Mouse (Mus musculus): ENCODE data around the gene Ccdc50. TPM values are rescaled to one million over a fixed set of nuclear protein-coding genes. Genes with fewer than 3 reads are reported as not detected.

The Ccdc50 gene
- polyA plus RNA-seq, 1 experiment: 72.6 TPM

DNA sequence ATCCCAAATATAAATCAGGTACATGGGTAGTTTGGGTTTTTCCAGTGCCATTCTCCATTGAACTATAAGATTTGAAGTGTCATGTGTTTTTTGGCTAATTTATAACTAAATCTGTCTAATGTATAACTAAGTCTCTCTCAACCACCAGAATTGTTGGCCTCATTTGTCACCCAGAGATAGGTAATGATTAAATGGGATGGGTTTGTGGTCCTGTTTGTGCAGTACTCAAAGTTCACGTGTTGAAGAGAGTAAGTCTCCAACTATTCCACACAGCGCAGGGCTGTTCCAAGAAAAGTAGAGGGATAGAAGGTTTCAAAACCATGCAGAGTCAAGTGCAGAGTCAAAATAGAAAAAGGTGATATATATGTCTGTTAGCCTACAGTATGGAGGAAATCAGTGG is 13.4 kb upstream of the Ccdc50 start:
- no peaks in the 10 kb centered on the region for H3K4me1 ChIP-seq (ENCODE audit: control insufficient read depth, insufficient read depth, low read length)
- no peak overlapping the region for H3K4me3 ChIP-seq (ENCODE audit: insufficient read depth, low read length)
- H3K27ac ChIP-seq (ENCODE audit: insufficient read depth, low read length): no peak overlapping the region
- no peak for TF ChIP-seq CTCF (IDR thresholded peaks at IDR 0.05; ENCODE audit: borderline replicate concordance, insufficient read depth, low read length)
- no peak for TF ChIP-seq POLR2A (IDR thresholded peaks at IDR 0.05; ENCODE audit: low read depth, low read length)

DNA sequence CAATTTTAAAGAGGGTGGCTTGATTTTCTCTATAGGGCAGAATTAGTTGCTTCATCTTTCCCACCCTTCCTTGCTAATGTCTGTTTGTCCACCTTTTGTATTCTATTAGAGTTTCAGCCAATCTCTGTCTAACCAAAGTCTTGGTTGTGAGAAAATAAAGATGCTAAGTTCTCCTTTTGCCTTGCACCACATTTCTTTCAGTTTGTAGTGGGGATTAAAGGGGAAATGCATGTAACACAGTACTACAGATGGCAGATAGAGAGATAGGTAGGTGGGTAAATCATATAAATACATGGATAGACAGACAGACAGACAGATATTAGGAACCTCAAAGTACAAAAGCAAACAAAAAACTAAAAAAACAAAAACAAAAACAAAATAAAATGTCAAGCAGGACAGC is 12.1 kb upstream of the Ccdc50 start:
- Histone ChIP-seq H3K4me1 (ENCODE audit: control insufficient read depth, insufficient read depth, low read length) (no peaks in the 10 kb centered on the region), H3K4me3 (ENCODE audit: insufficient read depth, low read length) (no peak overlapping the region), H3K27ac (ENCODE audit: insufficient read depth, low read length) (no peak overlapping the region)
- TF ChIP-seq CTCF (IDR thresholded peaks at IDR 0.05; ENCODE audit: borderline replicate concordance, insufficient read depth, low read length) (no peak), POLR2A (IDR thresholded peaks at IDR 0.05; ENCODE audit: low read depth, low read length) (no peak)

DNA sequence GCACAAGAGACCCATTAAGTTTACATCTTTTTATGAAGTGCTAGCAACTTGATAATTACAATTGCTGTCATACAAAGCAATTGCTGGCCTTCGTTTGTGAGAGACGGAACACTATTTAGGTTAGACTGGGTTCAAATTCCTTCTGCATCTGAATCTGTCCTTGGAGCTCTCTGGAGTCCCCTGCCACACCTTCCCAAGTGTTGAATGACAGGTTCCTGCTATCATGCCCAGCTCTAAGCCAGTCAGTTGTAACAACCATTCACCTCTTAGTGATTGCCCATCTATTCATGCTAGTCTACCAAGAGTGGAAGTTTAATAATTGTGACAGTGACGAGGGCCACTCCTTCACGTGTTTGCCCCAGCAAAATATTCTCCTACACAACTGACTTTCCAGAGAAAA is 6.5 kb upstream of the Ccdc50 start:
- no peak for TF ChIP-seq CTCF (IDR thresholded peaks at IDR 0.05; ENCODE audit: borderline replicate concordance, insufficient read depth, low read length)
- TF ChIP-seq POLR2A (IDR thresholded peaks at IDR 0.05; ENCODE audit: low read depth, low read length): no peak
- H3K4me1 ChIP-seq (ENCODE audit: control insufficient read depth, insufficient read depth, low read length): no peaks in the 10 kb centered on the region; the same call in 1 of the 2 replicates
- no peak overlapping the region for H3K27ac ChIP-seq (ENCODE audit: insufficient read depth, low read length)
- no peak overlapping the region for H3K4me3 ChIP-seq (ENCODE audit: insufficient read depth, low read length)

DNA sequence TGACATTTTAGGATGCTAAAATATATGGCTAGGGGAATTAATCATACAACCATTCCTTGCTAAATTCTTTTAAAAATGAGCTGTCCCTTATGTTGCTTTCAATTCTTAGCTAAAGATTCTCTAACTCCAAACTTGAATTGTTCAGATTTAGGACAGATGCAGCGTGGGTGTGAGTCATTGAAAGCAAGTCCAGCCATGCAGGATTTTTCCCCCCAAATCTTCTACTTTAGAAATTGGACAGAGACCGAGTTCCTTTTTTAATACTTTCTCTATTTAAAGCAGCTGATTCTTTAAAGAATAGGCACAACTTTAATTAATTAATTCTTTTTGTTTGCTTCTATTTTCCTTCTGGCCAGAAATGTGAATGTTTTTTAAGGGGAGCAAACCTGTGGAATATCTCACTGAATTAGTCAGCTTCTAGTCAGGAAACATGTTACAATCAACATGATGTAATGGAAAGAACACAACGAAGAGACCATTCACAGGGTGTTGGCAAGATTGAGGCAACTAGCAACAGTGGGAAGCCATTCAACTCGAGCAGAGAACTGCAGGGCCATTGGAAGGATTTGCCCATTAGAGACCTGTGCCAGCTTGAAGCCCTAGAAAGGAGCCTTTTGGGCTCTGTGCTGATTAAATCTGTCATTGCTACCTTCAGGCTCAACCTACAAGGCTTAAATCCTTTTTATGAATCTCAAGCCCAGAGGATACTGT is 3.6 kb upstream of the Ccdc50 start:
- no peak overlapping the region for H3K4me3 ChIP-seq (ENCODE audit: insufficient read depth, low read length)
- peaks cover 7% of the 10 kb centered on the region for H3K4me1 ChIP-seq (ENCODE audit: control insufficient read depth, insufficient read depth, low read length)
- H3K27ac ChIP-seq (ENCODE audit: insufficient read depth, low read length): no peak overlapping the region; the same call in 1 of the 2 replicates
- TF ChIP-seq POLR2A (IDR thresholded peaks at IDR 0.05; ENCODE audit: low read depth, low read length) (no peak), CTCF (IDR thresholded peaks at IDR 0.05; ENCODE audit: borderline replicate concordance, insufficient read depth, low read length) (no peak)

DNA sequence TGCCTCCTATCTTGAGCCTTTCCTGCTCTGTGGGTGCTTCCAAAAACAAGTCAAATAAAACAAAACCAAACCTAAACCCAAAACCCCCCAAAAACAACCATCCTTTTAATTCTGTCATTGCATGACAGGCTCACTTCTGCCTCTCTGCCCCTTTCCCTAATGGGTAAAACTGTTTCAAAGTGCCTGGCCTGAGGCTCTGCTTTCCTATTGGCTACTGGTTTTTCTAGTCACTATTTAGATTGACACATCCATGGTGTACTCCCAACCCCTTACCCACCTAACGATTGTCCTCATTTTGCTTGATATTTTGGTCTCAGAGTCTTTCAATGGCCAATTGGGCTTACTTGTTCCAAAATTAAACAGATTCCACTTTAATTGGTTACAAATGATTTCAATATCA is 3.0 kb upstream of the Ccdc50 start:
- H3K27ac ChIP-seq (ENCODE audit: insufficient read depth, low read length): no peak overlapping the region; the same call in 1 of the 2 replicates
- peaks cover 7% of the 10 kb centered on the region for H3K4me1 ChIP-seq (ENCODE audit: control insufficient read depth, insufficient read depth, low read length)
- TF ChIP-seq CTCF (IDR thresholded peaks at IDR 0.05; ENCODE audit: borderline replicate concordance, insufficient read depth, low read length): no peak
- no peak for TF ChIP-seq POLR2A (IDR thresholded peaks at IDR 0.05; ENCODE audit: low read depth, low read length)
- H3K4me3 ChIP-seq (ENCODE audit: insufficient read depth, low read length): no peak overlapping the region

DNA sequence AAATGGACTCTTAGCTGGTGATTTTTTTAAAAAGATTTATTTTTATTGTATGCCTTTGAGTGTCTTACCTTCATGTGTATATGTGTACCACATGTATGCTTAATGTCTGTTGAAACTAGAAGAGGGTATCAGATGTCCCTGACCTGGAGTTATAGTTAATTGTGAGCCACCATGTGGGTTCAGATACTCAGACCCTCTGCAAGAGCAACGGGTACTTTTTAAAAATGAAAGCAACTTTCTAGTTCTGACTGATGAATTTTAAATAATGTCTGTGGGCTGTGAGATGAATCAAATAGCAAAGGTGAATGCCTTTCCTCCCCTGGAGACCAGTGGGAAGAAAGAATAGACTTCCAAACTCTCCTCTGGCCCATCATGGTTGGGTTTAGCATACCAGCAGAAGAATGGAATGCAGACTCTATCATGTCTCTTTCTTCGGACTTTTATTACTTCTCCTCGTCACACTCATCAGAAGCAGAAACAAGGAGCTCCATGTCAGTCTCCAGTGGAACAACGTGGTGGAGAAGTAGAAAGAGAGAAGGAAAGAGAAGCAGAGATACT is 1.7 kb upstream of the Ccdc50 start:
- Histone ChIP-seq H3K4me3 (ENCODE audit: insufficient read depth, low read length) (no peak overlapping the region), H3K4me1 (ENCODE audit: control insufficient read depth, insufficient read depth, low read length) (peaks cover 7% of the 10 kb centered on the region), H3K27ac (ENCODE audit: insufficient read depth, low read length) (no peak overlapping the region)
- TF ChIP-seq POLR2A (IDR thresholded peaks at IDR 0.05; ENCODE audit: low read depth, low read length): no peak

DNA sequence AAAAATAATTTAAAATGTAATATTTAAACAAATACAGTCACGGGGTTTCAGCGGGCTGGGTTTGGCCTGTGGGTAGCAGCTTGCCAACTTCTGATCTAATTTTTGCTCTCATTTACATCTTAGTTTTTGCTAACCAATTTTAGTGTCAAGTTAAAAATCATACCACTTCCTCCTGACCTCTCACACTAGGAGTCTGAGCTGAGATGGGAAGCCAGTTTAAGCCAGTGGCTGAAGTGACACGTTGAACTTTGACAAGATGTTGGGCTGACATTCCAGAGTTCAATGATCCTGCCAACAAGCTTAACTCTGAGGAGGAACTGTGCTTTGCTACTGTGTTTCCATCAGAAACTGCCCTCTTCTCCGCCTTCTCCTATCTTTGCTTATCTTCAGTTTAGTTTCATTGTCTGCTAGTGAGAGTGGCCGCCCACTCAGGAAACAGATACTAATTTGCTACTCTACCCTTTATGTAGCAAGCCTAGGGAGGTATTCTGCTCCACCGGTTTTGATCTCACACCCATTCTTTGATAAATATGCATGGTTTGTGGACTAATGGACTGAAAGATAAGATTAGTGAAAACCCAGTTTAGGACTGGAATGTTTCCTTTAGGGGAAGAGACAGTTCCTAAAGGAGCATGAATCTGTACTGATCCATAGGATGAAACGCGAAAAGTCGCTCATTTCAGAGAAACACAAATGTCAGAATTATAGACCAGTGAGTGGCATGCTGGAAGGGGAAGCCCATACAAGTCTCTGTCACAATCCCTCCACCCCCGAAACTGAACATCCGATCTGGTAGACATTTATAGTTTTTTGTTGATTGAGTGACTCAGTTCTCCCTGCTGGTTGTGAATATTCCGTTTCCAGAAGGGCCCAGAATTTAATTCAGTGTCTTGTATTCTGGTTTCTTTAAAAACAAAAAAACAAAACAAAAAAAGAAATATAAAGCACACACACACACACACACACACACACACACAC is 746 bp upstream of the Ccdc50 start:
- Histone ChIP-seq H3K4me3 (ENCODE audit: insufficient read depth, low read length) (peak overlapping the region; percentile 19; the same call in 1 of the 2 replicates), H3K27ac (ENCODE audit: insufficient read depth, low read length) (peak overlapping the region; percentile 72), H3K4me1 (ENCODE audit: control insufficient read depth, insufficient read depth, low read length) (peaks cover 7% of the 10 kb centered on the region)
- TF ChIP-seq CTCF (IDR thresholded peaks at IDR 0.05; ENCODE audit: borderline replicate concordance, insufficient read depth, low read length): no peak
- no peak for TF ChIP-seq POLR2A (IDR thresholded peaks at IDR 0.05; ENCODE audit: low read depth, low read length)

DNA sequence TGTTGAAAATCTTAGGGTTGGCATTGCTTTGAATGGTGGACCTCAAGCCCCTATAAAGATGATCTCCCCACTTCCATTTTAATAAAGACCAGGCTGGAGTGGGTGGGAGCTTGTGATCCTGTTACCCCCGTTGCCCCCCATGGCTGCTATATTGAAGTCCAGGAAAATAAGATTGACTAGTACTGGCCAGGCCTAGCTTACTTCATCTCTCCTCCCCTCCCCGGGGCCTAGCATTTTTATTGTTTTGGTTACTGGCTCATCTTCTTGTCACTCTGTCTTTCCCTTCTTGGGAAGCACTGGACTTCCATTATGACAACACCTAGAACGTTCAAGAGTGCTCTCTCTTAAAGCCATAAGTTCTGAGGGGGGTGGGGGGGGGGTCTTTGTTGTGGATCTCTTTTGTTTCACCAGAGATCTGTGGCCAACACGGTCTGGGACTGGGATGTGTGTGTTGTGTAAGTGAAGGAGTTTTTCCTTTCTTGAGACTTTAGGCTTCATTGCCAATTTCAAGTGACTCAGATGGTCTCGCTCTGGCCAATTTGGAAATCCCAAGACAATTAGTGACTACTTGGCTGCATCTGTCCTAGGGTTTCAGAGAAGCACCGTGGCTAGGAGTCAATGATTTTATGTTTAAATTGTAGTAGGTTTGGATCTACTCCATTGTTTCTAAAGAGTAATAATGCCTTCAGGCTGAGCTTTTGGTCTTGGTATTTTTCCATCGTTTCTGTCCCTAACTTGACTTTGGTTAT is 1.0 kb downstream of the Ccdc50 start:
- H3K27ac ChIP-seq (ENCODE audit: insufficient read depth, low read length): peak overlapping the region; percentile 95
- TF ChIP-seq POLR2A (IDR thresholded peaks at IDR 0.05; ENCODE audit: low read depth, low read length): no peak; the same call in 1 of the 2 replicates
- no peak for TF ChIP-seq CTCF (IDR thresholded peaks at IDR 0.05; ENCODE audit: borderline replicate concordance, insufficient read depth, low read length)
- H3K4me3 ChIP-seq (ENCODE audit: insufficient read depth, low read length): peak overlapping the region; percentile 93

DNA sequence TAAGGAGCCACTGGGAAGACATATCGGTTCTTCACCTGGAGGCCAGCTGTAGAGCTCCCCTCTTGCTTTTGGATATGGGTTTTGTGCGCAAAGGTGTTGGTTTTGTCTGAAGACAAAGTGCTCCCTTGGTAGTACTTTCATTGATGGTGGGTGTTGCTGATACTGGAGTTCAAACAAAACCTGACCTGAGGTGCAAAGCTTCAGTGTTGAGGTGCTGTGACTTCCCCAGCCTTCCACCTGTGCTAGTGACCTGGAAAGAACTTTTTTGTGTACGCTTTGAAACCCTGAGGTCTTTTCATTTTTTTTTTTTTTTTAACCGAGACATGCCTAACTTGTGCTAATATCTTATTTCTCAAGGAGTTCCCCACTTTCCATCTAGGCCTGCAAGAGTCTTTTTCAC is 1.6 kb downstream of the Ccdc50 start:
- Histone ChIP-seq H3K27ac (ENCODE audit: insufficient read depth, low read length) (peak overlapping the region; percentile 95; the same call in 1 of the 2 replicates), H3K4me3 (ENCODE audit: insufficient read depth, low read length) (peak overlapping the region; percentile 93; the same call in 1 of the 2 replicates)
- no peak for TF ChIP-seq CTCF (IDR thresholded peaks at IDR 0.05; ENCODE audit: borderline replicate concordance, insufficient read depth, low read length)

More for the DNA sequence above, 1.0 kb downstream of the Ccdc50 start:
- H3K4me1 ChIP-seq (ENCODE audit: control insufficient read depth, insufficient read depth, low read length): peaks cover 7% of the 10 kb centered on the region

More for the DNA sequence above, 1.6 kb downstream of the Ccdc50 start:
- H3K4me1 ChIP-seq (ENCODE audit: control insufficient read depth, insufficient read depth, low read length): peaks cover 7% of the 10 kb centered on the region
